Mouse (Mus musculus): Measurements from ENCODE around the gene Shroom1. TPM values are rescaled to one million over a fixed set of nuclear protein-coding genes. Genes with fewer than 3 reads are reported as not detected.

The Shroom1 gene
- total RNA-seq (2023) = not detected

DNA sequence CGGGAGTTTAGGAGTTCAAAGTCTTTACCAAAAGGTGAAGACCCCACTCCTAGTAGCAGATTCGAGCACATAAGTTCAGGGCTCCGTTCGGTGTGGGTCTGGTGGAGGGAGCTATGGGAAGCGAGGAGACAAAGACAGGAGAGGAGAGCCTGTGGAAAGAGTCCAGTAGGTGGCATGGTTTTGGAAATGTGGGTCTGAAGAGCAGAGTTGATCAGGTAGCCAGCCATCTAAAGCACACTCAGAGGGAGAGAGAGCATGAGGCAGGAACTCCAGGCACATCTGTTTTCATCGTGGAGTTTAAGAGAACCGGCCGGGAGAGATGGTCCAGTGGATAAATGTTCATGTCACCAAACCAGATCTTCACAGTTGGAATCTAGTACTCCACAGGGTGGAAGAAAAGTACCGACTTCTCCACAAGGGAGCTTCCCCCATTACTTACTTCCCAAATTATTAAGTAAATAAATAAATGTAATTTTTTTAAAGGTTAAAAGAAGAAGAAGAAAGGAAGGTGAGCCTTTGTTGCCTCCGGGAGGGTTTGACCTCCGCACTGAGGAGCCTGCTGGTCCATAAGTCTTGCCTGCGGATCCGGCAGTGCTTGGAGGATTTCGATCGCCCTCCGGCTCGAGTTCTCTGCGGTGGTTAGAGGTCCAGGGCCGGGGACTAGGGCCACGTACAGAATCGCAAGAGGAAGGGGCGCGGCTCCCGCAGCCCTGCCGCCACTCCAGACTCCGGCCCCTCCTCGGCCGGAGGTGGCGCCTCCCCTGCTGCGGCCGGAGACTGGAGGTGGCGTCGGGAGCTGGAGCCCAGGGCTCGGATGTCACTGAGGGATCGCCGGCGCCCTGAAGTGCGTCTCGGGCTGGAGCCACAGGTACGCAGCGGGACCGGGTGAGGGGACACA lies at the start of gene Shroom1, which contains the start of gene Gm10447:
Gene Shroom1 (plus strand): TSS at position 732 of the 898 bp plus-strand sequence.
Gene Gm10447 (minus strand): TSS at position 637 of the 898 bp plus-strand sequence.

DNA sequence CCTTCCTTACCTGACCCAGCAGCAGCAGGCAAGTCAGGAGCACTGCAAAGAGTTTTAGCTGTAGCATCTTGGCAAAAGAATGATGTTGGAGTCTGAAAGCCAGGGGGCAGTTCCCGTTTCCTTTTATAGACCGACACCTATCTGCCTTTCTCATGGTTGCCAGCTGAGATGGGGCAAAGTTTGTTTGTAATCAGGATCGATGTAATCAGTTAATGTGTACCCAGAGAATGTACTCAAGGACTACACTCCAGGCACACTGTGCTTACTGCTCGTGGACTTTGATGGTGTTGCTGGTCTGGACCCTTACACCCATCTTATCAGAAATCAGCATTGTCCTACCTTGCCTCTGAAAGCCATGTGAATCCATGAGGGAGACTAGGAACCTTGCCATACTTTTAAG lies 34.0 kb upstream of the Shroom1 start, which contains the start of gene Leap2:
Gene Leap2 (minus strand): TSS at position 135 of the 400 bp plus-strand sequence.

DNA sequence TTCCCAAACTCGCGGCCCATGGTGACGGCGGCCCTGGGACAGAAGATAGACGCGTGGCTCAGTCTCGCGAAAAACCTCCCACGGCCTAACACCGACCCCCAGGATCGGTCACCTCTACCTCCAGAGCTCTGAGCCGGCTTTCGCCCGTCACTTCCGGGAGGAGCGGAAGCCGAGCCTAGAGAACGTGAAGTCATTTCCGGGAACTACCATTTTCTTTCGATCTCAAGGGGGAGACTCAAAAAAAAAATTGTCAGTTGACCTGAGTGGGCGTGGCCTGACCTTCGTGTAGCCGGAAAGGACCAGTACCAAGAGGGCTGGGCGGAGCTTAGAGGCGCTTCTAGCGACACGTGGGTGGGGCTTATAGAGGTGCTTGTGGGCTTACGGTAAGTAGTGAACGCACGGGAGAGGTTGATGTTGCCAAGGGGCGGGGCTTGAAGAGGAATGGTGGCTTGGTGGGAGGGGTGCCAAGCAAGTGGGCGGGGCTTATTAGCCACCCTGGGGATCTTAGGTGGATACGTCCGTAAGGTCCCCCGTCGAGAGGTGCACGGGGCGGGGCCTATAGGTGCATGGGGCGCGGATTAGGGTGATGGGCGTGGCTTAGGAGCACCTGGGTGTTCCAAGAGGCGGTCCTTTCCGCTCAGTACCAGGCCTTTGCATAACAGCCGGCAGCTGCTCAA lies 26.2 kb upstream of the Shroom1 start, which contains the start of the genes Uqcrq and Gdf9:
Gene Uqcrq (minus strand): TSS at position 162 of the 677 bp plus-strand sequence.
Gene Gdf9 (plus strand): TSS at position 354 of the 677 bp plus-strand sequence.

DNA sequence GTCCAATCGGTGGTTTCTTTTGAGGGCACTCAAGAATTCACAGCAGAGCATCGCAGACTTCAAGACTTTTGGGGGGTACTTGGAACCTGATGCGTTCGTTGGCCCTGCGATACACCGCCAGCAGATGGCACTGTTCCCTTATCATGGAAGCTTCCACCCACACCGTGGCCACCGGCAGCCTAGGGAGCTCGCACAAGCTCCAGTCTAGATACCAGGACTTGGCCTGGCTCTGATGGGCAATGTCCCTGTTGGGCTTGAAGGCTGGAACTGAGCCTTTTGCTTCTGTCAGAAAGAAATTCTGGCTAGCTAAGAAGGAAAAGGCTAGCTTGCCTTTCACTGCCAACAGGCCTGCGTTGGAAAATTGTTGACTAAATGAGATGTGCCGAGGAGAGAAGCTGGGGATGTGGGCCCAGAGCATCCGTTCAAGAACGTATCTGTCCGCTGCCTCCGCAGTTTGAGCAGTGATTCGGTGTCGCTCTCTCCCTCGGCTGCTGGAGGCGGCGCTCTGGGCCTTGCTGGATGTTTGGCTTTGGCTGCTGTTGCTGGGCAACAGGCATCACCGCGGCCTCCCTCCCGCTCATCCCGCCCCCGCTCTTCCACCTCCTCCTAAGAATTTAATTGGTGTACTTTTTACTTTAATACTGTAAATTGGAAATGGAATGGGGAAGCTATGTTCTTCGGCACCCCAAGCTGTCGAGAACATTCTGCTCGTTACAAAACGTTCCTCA lies 13.1 kb downstream of the Shroom1 start, which contains the start of gene Gm9837:
Gene Gm9837 (minus strand): TSS at position 512 of the 728 bp plus-strand sequence.

DNA sequence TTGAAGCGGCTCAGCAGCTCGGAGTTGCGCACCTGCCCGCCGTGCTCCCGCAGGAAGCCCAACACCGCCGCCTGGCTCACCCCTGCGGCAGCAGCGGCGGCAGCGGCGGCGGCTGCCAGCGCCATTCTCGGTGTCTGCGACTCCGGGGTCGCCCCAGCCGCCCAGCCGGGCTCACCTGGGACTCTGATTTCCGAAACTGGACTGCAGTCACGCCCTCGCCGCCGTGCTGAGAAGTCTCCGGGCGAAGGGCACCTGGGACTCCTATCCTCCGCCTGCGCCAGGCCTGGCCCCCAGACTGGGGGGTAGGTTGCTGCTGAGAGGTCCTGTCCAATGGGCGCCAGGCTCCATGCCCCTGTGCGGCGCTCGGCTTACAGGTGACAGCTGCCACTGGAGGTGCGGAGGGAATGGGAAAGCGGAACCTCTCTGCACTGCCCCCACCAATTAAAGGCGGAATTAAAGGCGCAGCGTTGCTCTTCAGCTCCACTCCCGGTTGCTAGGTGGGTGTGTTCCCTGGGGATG lies 22.8 kb downstream of the Shroom1 start, which contains the start of the genes Gm9945 and Sowaha:
Gene Gm9945 (plus strand): TSS at position 384 of the 519 bp plus-strand sequence.
Gene Sowaha (minus strand): TSS at position 492 of the 519 bp plus-strand sequence.

Other genes starting within 250 kb of the Shroom1 start
- 10 to 100 TPM; 87.9 to 98.8 TPM for gene Hspa4, start 156.7 kb upstream of the Shroom1 start, total RNA-seq (2023)
- gene Zcchc10, start 132.5 kb upstream of the Shroom1 start, total RNA-seq (2023) = 10 to 100 TPM; 14.6 to 29.3 TPM
- 100 to 1,000 TPM; 170 to 172 TPM for gene Aff4, start 106.4 kb upstream of the Shroom1 start, total RNA-seq (2023)
- not detected for gene Leap2, start 34.0 kb upstream of the Shroom1 start, total RNA-seq (2023)
- gene Uqcrq, start 26.4 kb upstream of the Shroom1 start, total RNA-seq (2023) = 100 to 1,000 TPM; 172 to 178 TPM
- 1 to 10 TPM; 1.3 to 3.0 TPM for gene Gdf9, start 26.2 kb upstream of the Shroom1 start, total RNA-seq (2023)
- not detected for gene Gm10447, start 95 bp upstream of the Shroom1 start, total RNA-seq (2023)
- not detected for gene Gm9837, start 13.3 kb downstream of the Shroom1 start, total RNA-seq (2023)
- gene Gm9945, start 23.0 kb downstream of the Shroom1 start, total RNA-seq (2023) = not detected
- not detected for gene Sowaha, start 23.1 kb downstream of the Shroom1 start, total RNA-seq (2023)
- 1 to 10 TPM; 2.8 to 6.4 TPM for gene Sept8, start 62.1 kb downstream of the Shroom1 start, total RNA-seq (2023)
- 1 to 10 TPM; 4.7 to 5.6 TPM for gene Kif3a, start 110.2 kb downstream of the Shroom1 start, total RNA-seq (2023)
- gene Il4, start 161.5 kb downstream of the Shroom1 start, total RNA-seq (2023) = 1 to 10 TPM; 1.2 to 2.4 TPM
- gene Il13, start 177.5 kb downstream of the Shroom1 start, total RNA-seq (2023) = under 1 TPM in 1 of 2 experiments, not detected in 1; 0.47 TPM